Mouse (Mus musculus): Measurements from ENCODE around the gene Zmynd19. TPM values are rescaled to one million over a fixed set of nuclear protein-coding genes. Genes with fewer than 3 reads are reported as not detected.

Zmynd19 gene
- polyA plus RNA-seq (2014; fragmentation: Illumina TruSeq; extraction: RNeasy Lipid Tissue Mini Kit (QIAGEN cat#74804); ENCODE audit: low read depth, low replicate concordance): 6.0 TPM

GRCm38 (mm10) chr2:24949421-24950188 lies at the start of gene Zmynd19:
Gene Zmynd19, plus strand, starts transcription at chr2:24949792.

DNA sequence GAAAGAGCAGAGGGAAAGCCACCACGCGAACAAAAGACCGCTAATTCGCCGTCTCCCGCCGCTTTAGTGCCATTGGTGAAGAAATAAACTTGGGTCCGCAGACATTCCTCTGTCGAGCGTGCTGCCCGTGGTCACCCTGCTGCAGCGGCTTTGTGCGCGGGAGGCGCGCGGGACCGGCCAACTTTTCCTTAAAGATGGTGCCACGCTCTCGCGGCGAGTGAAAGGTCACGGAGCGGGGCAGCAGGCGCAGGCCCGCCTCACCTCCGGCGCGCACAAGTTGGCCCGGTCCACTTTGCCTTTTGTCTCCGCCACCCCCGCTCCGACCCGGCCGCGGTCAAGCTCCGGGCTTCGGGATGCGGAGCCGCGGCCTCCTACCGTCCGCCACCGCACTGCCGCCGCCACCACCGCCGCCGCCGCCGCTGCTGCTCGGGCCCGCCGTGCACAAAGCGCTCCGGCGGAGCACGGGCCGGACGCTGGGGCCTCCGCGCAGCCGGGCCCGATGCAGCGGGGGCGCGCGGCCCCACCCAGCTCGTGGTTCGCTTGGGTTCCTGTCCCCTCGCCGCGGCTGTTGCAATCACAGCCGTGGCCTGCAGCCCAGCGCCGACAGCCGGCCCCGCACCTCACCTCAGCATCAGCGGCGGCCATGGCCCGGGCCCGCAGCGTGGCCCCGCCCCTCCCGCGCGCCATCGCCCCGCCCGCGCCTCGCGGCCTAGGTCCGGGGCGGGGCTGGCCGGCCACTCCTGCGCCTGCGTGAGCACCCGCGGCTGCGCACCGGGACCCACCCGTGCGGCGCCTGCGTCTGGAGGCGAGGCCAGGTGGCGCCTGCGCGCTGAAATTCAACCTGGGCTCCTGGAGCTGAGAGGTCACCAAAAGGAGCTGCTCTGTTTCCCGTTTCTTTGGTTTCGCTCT lies 30.4 kb upstream of the Zmynd19 start, which contains the start of gene Ehmt1:
Gene Ehmt1 (minus strand): TSS at position 685 of the 909 bp plus-strand sequence.

DNA sequence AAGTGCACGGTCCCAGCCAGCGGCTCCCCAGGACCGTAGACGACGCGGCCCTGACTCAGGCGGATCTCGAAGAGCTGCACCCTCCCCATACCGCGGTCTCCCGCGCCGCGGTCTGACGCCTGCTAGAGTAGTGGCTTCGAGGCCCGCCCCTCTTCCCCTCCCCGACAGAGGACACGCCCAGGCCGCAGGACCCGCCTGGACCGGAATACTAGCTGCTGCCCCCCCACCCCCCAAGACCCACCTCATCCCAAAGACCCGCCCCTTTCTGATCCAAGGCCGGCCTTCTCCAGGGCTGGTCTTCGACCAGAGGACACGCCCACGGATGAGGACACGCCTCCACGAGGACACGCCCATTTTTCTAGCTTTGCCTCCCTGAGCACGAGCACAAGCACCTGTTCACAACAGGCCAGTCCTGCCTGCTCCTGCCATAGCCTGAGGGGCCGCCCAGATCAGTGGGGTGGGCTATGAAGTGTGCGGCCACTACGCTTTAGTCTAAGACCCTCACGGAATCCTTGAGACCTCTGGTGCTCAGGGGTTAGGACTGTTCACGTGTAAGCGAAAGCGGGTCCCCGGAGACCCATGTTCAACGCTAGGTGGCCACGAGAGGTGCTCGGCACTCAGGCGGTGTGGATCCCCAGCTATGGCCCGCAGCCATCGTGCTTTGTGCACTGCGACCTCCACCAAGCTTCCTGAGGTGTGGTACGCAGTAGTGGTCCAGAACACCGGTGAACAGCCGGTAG lies 14.4 kb upstream of the Zmynd19 start, which contains the start of gene Arrdc1:
Gene Arrdc1 (minus strand): TSS at position 196 of the 740 bp plus-strand sequence.

DNA sequence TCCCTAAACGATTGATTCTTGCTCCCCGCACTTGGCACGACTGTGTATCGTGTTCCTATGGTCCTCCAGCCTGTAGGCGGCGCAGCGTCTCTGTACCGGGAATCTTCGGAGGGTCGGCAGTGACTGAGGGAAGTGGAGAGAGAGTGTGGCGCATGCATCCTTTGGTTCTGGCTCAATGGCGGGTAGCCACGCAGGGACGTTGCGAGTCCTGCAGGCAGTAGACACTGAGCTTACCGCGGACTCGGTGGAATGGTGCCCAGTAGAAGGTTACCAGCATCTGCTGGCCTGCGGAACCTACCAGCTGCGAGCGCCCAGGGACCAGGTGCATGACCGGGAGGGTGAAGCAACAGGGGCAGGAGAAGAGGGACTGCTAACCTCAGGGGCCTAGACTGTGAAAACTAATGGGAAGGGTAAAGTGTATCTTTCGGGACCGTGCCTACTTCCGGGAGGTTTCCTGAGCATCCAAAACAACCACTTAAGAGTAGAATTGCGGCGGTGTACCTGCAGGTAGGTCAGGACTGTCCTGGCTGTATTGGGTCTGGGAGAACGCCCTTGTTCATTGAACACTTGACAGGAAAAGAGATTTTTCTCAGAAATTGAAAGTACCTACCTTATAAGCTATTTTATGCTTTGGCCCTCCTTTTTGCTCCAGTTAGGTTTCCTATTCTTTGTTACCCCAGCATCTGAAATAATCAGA lies 12.9 kb downstream of the Zmynd19 start, which contains the start of gene Dph7:
Gene Dph7 (plus strand): TSS at position 97 of the 697 bp plus-strand sequence.

GRCm38 (mm10) chr2:24974906-24975703 lies 25.5 kb downstream of the Zmynd19 start, which contains the start of gene Mrpl41:
Gene Mrpl41, minus strand, starts transcription at chr2:24975098.

DNA sequence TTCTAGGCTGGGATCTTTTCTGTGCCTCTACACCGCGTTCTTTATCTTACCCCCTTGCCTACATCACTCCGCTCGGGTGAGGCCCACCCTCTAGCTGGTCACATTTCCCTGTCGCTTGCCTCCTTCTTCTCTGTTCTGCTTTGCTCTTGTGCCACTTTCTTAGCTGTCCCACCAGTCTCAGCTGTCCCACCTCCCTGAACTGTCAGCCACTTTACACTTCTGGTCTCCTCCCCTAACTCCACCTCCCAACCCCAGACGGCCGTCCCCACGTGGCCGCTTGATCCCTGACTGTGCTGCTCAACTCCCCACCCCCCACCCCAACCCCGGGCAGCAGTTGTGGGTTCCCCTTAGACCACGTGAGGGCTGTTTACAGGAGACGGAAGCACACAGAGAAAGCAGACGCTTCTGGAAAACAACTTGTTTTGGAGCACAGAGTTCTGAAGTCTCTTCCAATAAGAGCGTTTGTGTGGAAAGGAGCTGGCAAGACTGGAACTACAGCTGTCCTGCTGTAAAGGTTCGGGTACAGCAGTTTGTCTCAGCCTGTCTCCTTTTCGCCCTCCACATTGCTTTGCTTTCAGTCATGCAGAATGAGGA lies 26.2 kb downstream of the Zmynd19 start, which contains the start of gene Pnpla7:
Gene Pnpla7 (plus strand): TSS at position 330 of the 594 bp plus-strand sequence.

Other genes with a start within 250 kb of the Zmynd19 start
- 2.7 TPM for gene Cacna1b, start 186.6 kb upstream of the Zmynd19 start, polyA plus RNA-seq (2014; fragmentation: Illumina TruSeq; extraction: RNeasy Lipid Tissue Mini Kit (QIAGEN cat#74804); ENCODE audit: low read depth, low replicate concordance)
- gene Ehmt1, start 30.2 kb upstream of the Zmynd19 start, polyA plus RNA-seq (2014; fragmentation: Illumina TruSeq; extraction: RNeasy Lipid Tissue Mini Kit (QIAGEN cat#74804); ENCODE audit: low read depth, low replicate concordance): 22.2 TPM
- gene Arrdc1, start 14.5 kb upstream of the Zmynd19 start, polyA plus RNA-seq (2014; fragmentation: Illumina TruSeq; extraction: RNeasy Lipid Tissue Mini Kit (QIAGEN cat#74804); ENCODE audit: low read depth, low replicate concordance): 36.0 TPM
- 2.6 TPM for gene Dph7, start 12.6 kb downstream of the Zmynd19 start, polyA plus RNA-seq (2014; fragmentation: Illumina TruSeq; extraction: RNeasy Lipid Tissue Mini Kit (QIAGEN cat#74804); ENCODE audit: low read depth, low replicate concordance)
- 27.3 TPM for gene Mrpl41, start 25.3 kb downstream of the Zmynd19 start, polyA plus RNA-seq (2014; fragmentation: Illumina TruSeq; extraction: RNeasy Lipid Tissue Mini Kit (QIAGEN cat#74804); ENCODE audit: low read depth, low replicate concordance)
- gene Pnpla7, start 26.2 kb downstream of the Zmynd19 start, polyA plus RNA-seq (2014; fragmentation: Illumina TruSeq; extraction: RNeasy Lipid Tissue Mini Kit (QIAGEN cat#74804); ENCODE audit: low read depth, low replicate concordance): 4.5 TPM
- gene Nsmf, start 104.6 kb downstream of the Zmynd19 start, polyA plus RNA-seq (2014; fragmentation: Illumina TruSeq; extraction: RNeasy Lipid Tissue Mini Kit (QIAGEN cat#74804); ENCODE audit: low read depth, low replicate concordance): 6.8 TPM
- gene Entpd8, start 130.5 kb downstream of the Zmynd19 start, polyA plus RNA-seq (2014; fragmentation: Illumina TruSeq; extraction: RNeasy Lipid Tissue Mini Kit (QIAGEN cat#74804); ENCODE audit: low read depth, low replicate concordance): 39.5 TPM
- 1.2 TPM for gene Noxa1, start 145.4 kb downstream of the Zmynd19 start, polyA plus RNA-seq (2014; fragmentation: Illumina TruSeq; extraction: RNeasy Lipid Tissue Mini Kit (QIAGEN cat#74804); ENCODE audit: low read depth, low replicate concordance)
- gene Nrarp, start 231.0 kb downstream of the Zmynd19 start, polyA plus RNA-seq (2014; fragmentation: Illumina TruSeq; extraction: RNeasy Lipid Tissue Mini Kit (QIAGEN cat#74804); ENCODE audit: low read depth, low replicate concordance): 14.4 TPM
- 3.9 TPM for gene Tor4a, start 247.1 kb downstream of the Zmynd19 start, polyA plus RNA-seq (2014; fragmentation: Illumina TruSeq; extraction: RNeasy Lipid Tissue Mini Kit (QIAGEN cat#74804); ENCODE audit: low read depth, low replicate concordance)

Measured in sigmoid colon, adult 10 weeks (tissue).